Mouse (Mus musculus): ENCODE results near the gene Spata32. TPM values are rescaled to one million over a fixed set of nuclear protein-coding genes. Genes with fewer than 3 reads are reported as not detected.

Gene Spata32
- total RNA-seq (2014; rRNA removed), result not detected in 2 replicates
- polyA plus RNA-seq (2012; rRNA removed), result not detected in 2 replicates

DNA sequence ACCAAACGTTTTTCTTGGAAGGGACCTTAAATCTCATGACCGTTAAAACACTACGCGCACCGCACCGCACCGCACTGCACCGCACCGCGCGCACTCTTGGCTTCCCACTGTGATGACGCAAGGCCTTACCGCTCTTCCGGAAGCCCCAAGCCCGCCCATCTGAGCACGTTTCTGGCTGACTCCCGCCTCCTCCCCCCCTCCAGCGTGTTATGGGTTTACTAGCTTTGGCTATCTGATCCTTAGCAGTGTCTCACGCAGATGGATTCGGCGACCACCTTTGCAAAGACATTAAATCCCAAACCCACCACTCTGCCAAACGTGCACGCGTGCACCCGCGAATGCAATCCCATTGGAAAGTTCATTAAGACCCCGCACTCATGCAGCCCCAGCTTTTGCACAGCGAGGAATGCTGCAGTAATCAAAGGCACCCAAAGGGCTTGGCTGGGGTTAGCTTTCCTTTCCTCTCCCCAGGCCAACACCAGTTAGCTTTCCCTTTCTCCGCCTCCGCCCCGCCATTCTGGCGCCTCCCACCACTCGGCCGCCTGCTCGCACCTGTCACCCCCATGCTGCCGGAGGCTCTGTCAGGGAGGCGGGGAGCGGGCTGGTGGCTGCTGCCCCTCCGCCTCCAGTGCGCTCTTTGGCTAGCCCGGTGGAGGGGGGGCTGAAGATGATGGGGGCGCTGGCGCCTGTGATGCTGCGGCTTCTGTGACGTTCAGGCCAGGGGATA is at the start of gene Spata32:
Gene Spata32, minus strand, starts transcription at position 643 of the 727 bp plus-strand sequence.
- 2% methylated on average over 45 of the region's 45 CpGs for WGBS
- Histone ChIP-seq H3K4me3 (ENCODE audit: insufficient read depth, low read depth, low read length) (peak within 1 kb of the TSS; percentile 50), H3K4me1 (ENCODE audit: control insufficient read depth, insufficient read depth, low read length) (peaks cover 8% of the 10 kb centered on the region; the same call in 1 of the 2 replicates), H3K27me3 (ENCODE audit: control insufficient read depth, insufficient read depth, low read length) (0 out of 2 replicates have a peak, but pooled peaks cover 3% of the 10 kb centered on the region), H3K36me3 (ENCODE audit: control insufficient read depth, insufficient read depth, low read length) (no peaks in the 10 kb centered on the region), H3K27ac (replicated peaks; ENCODE audit: insufficient read depth, low read depth, low read length) (no peak within 1 kb of the TSS), H3K9ac (ENCODE audit: low read depth, low read length) (peak within 1 kb of the TSS; percentile 60), H3K79me2 (ENCODE audit: control insufficient read depth, insufficient read depth, low read length) (no peaks in the 10 kb centered on the region)
- DNase-seq (ENCODE audit: extremely low read depth, low read depth, low spot score), result no peak
- TF ChIP-seq CTCF (IDR thresholded peaks at IDR 0.05; ENCODE audit: low read depth, low read length) (no peak), POLR2A (IDR thresholded peaks at IDR 0.05; ENCODE audit: extremely low read depth, insufficient read depth, low read length) (no peak)

DNA sequence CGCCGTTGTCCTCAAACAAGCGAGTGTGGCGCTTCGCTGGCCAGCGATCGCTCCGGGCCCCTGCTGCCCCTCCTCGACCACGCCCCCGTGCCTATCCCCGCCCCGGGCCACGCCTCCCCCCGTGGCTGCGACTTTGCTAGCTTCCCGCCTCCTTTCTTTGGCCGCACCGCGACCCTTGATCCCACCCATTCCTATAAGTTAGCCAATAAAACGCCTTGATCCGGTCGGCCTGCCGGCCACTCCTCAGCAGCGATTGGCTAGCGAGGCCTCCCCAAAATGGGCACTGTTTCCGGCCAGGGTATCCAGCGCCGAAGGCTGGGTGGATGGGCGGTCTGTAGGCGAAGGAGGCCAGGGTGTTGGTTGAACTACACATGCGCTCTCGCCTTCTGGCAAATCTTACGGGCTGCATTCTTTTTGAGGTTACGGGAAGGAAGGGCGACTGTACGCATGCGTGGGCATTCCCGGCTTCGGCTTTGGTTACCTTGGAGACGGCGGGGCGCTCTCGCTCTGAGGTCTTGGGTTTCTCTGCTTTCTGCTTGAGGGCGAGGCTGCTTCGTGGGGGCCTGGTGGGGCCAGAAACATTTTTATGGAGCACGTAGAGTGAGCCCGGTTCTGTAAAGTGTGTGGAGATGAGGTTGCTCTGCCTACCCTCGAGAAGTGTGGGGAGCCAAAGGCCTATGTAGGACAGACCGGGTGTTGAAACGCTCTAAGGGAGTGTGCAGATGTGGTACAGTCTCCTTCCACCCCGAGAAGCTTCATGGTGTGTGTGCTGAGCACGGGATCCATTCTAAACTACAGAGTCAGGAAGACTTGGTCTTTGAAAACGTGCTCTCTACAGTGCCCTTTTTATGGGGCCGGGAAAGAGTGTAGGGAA is 49.4 kb upstream of the Spata32 start, which contains the start of gene Map3k14:
Gene Map3k14, minus strand, starts transcription at position 127 of the 874 bp plus-strand sequence.
- Histone ChIP-seq H3K4me1 (ENCODE audit: control insufficient read depth, insufficient read depth, low read length) (peaks cover 7% of the 10 kb centered on the region), H3K27ac (replicated peaks; ENCODE audit: insufficient read depth, low read depth, low read length) (peak within 1 kb of the TSS; percentile 3; the same call in 1 of the 2 replicates), H3K36me3 (ENCODE audit: control insufficient read depth, insufficient read depth, low read length) (no peaks in the 10 kb centered on the region), H3K9ac (ENCODE audit: low read depth, low read length) (peak within 1 kb of the TSS; percentile 62), H3K27me3 (ENCODE audit: control insufficient read depth, insufficient read depth, low read length) (no peaks in the 10 kb centered on the region), H3K4me3 (ENCODE audit: insufficient read depth, low read depth, low read length) (peak within 1 kb of the TSS; percentile 56), H3K79me2 (ENCODE audit: control insufficient read depth, insufficient read depth, low read length) (peaks cover 4% of the 10 kb centered on the region; the same call in 1 of the 2 replicates)
- peak; percentile 98 for DNase-seq (ENCODE audit: extremely low read depth, low read depth, low spot score)
- WGBS, result 3% methylated on average over 55 of the region's 55 CpGs
- no peak; the same call in 1 of the 2 replicates for TF ChIP-seq POLR2A (IDR thresholded peaks at IDR 0.05; ENCODE audit: extremely low read depth, insufficient read depth, low read length)
- TF ChIP-seq CTCF (IDR thresholded peaks at IDR 0.05; ENCODE audit: low read depth, low read length), result 0 out of 2 replicates have a peak, but pooled peaks have one; percentile 9

DNA sequence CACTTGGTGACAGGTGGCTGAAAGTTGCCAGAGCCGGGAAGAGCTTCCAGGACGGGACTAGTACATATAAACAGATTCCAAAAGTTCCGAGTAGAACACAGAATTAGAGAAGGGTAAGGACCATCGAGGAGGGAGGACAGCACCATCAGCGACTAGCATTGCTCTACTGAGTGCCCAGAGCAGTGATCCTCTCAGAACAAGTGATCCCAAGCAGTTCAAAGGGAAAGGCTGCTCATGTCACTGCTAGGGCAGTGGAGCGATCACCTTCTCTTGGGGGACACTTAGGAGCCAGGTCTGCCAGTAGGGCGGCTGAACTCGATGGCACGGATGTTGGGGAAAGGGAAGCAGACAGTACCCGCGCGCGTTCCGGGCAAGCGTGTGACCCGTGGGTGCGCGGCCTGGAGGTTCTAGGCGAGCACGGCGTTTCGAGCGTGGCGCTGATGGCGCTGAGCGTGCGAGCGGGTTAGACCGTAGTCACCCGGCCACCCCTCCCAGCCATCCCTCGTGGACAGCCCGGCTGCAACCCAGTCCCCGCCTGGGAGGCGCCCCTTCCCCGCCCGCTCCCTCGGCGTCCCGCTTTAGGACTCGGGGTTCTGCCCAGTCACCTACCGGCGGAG is 48.6 kb upstream of the Spata32 start:
- no peak for TF ChIP-seq CTCF (IDR thresholded peaks at IDR 0.05; ENCODE audit: low read depth, low read length)
- TF ChIP-seq POLR2A (IDR thresholded peaks at IDR 0.05; ENCODE audit: extremely low read depth, insufficient read depth, low read length), result peak; percentile 90; the same call in 1 of the 2 replicates
- H3K79me2 ChIP-seq (ENCODE audit: control insufficient read depth, insufficient read depth, low read length), result peaks cover 4% of the 10 kb centered on the region; the same call in 1 of the 2 replicates
- H3K27ac ChIP-seq (replicated peaks; ENCODE audit: insufficient read depth, low read depth, low read length), result peak overlapping the region; percentile 3; the same call in 1 of the 2 replicates
- WGBS, result under 1% methylated on average over 42 of the region's 42 CpGs
- peak overlapping the region; percentile 62 for H3K9ac ChIP-seq (ENCODE audit: low read depth, low read length)
- no peaks in the 10 kb centered on the region for H3K36me3 ChIP-seq (ENCODE audit: control insufficient read depth, insufficient read depth, low read length)
- H3K27me3 ChIP-seq (ENCODE audit: control insufficient read depth, insufficient read depth, low read length), result no peaks in the 10 kb centered on the region
- H3K4me1 ChIP-seq (ENCODE audit: control insufficient read depth, insufficient read depth, low read length), result peaks cover 10% of the 10 kb centered on the region
- DNase-seq (ENCODE audit: extremely low read depth, low read depth, low spot score), result peak; percentile 46
- peak overlapping the region; percentile 56 for H3K4me3 ChIP-seq (ENCODE audit: insufficient read depth, low read depth, low read length)

- no peak for DNase-seq (ENCODE audit: extremely low read depth, low read depth, low spot score)
- Histone ChIP-seq H3K4me3 (ENCODE audit: insufficient read depth, low read depth, low read length) (no peak overlapping the region), H3K9ac (ENCODE audit: low read depth, low read length) (no peak overlapping the region), H3K4me1 (ENCODE audit: control insufficient read depth, insufficient read depth, low read length) (peaks cover 14% of the 10 kb centered on the region), H3K27ac (replicated peaks; ENCODE audit: insufficient read depth, low read depth, low read length) (no peak overlapping the region), H3K36me3 (ENCODE audit: control insufficient read depth, insufficient read depth, low read length) (no peaks in the 10 kb centered on the region), H3K79me2 (ENCODE audit: control insufficient read depth, insufficient read depth, low read length) (peaks cover 4% of the 10 kb centered on the region; the same call in 1 of the 2 replicates), H3K27me3 (ENCODE audit: control insufficient read depth, insufficient read depth, low read length) (no peaks in the 10 kb centered on the region)
- TF ChIP-seq CTCF (IDR thresholded peaks at IDR 0.05; ENCODE audit: low read depth, low read length), result no peak
- no peak for TF ChIP-seq POLR2A (IDR thresholded peaks at IDR 0.05; ENCODE audit: extremely low read depth, insufficient read depth, low read length)
- WGBS, result 76% methylated on average over 2 of the region's 2 CpGs
Observed at GRCm38 (mm10) chr11:103265856-103266255, 47.6 kb upstream of the Spata32 start.

DNA sequence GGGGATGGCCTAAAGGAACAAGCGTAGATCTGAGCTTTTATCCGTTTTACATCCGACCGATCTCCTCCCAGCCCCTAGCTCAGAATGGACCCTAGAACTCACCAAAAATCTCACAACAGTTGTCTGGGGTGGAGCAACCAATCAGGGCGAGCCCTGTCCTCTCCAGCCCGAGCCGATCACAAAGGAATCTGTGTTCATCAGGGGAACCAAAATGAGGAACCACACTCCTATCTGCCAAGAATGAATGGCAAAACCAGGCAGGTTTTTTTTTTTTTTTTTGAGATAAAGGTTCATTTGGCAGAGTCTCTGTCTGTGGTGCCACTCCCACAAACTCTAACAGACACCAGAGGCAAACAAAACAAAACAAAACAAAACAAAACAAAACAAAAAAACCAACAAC is 47.0 kb upstream of the Spata32 start:
- TF ChIP-seq CTCF (IDR thresholded peaks at IDR 0.05; ENCODE audit: low read depth, low read length) (no peak), POLR2A (IDR thresholded peaks at IDR 0.05; ENCODE audit: extremely low read depth, insufficient read depth, low read length) (no peak)
- 64% methylated on average over 7 of the region's 7 CpGs for WGBS
- Histone ChIP-seq H3K79me2 (ENCODE audit: control insufficient read depth, insufficient read depth, low read length) (peaks cover 9% of the 10 kb centered on the region; the same call in 1 of the 2 replicates), H3K4me3 (ENCODE audit: insufficient read depth, low read depth, low read length) (no peak overlapping the region), H3K9ac (ENCODE audit: low read depth, low read length) (no peak overlapping the region), H3K27me3 (ENCODE audit: control insufficient read depth, insufficient read depth, low read length) (no peaks in the 10 kb centered on the region), H3K36me3 (ENCODE audit: control insufficient read depth, insufficient read depth, low read length) (no peaks in the 10 kb centered on the region), H3K4me1 (ENCODE audit: control insufficient read depth, insufficient read depth, low read length) (peaks cover 14% of the 10 kb centered on the region), H3K27ac (replicated peaks; ENCODE audit: insufficient read depth, low read depth, low read length) (no peak overlapping the region)
- DNase-seq (ENCODE audit: extremely low read depth, low read depth, low spot score), result peak; percentile 69

Data from liver, adult 2 months (tissue).